Mouse (Mus musculus): Measurements from ENCODE around the gene Olfr109. TPM values are rescaled to one million over a fixed set of nuclear protein-coding genes. Genes with fewer than 3 reads are reported as not detected.

Olfr109 gene
- polyA plus RNA-seq (2012; fragmentation: generic; extraction: Trizol): not detected

GRCm38 (mm10) chr17:37458616-37459015 lies at the start of gene Olfr109:
TSS of gene Olfr109 (plus strand) at chr17:37458916.
- no peak within 1 kb of the TSS for H3K4me2 ChIP-seq (ENCODE audit: low read depth)

GRCm38 (mm10) chr17:37413380-37413779 lies 45.3 kb upstream of the Olfr109 start:
- TF ChIP-seq TCF3 (IDR thresholded peaks at IDR 0.05; ENCODE audit: insufficient read length, low read depth) (no peak), MYOG (IDR thresholded peaks at IDR 0.05; ENCODE audit: control insufficient read depth in 1 of 3, insufficient read depth in 1 of 3, insufficient read length in 2 of 3, low read depth in 2 of 3) (no peak), TCF12 (IDR thresholded peaks at IDR 0.05; ENCODE audit: insufficient read depth, poor library complexity, severe bottlenecking) (no peak), SRF (IDR thresholded peaks at IDR 0.05; ENCODE audit: control insufficient read depth, insufficient read length, low read depth) (no peak), POLR2AphosphoS2 (IDR thresholded peaks at IDR 0.05; ENCODE audit: insufficient read length, low read depth) (no peak), MAX (IDR thresholded peaks at IDR 0.05; ENCODE audit: low read depth) (no peak), CEBPB (IDR thresholded peaks at IDR 0.05; ENCODE audit: insufficient read depth, poor library complexity, severe bottlenecking) (no peak), USF1 (IDR thresholded peaks at IDR 0.05; ENCODE audit: low read depth) (no peak), REST (IDR thresholded peaks at IDR 0.05; ENCODE audit: insufficient read depth, insufficient read length) (no peak), POLR2A (IDR thresholded peaks at IDR 0.05; ENCODE audit: insufficient read length, low read depth) (no peak), E2F4 (IDR thresholded peaks at IDR 0.05; ENCODE audit: insufficient read depth) (no peak), MYOD1 (IDR thresholded peaks at IDR 0.05; ENCODE audit: control insufficient read depth in 1 of 3, insufficient read length in 2 of 3, low read depth in 2 of 3) (no peak)
- no peak overlapping the region for H3K4me3 ChIP-seq
- H3ac ChIP-seq (ENCODE audit: control insufficient read depth, insufficient read length): no peak overlapping the region
- no peaks in the 10 kb centered on the region for H3K36me3 ChIP-seq (ENCODE audit: control insufficient read depth, insufficient read depth)
- H3K79me2 ChIP-seq (ENCODE audit: control insufficient read depth, insufficient read depth): no peaks in the 10 kb centered on the region
- H3K27me3 ChIP-seq (ENCODE audit: control insufficient read depth, insufficient read depth, insufficient read length): no peaks in the 10 kb centered on the region
- no peak overlapping the region for H3K4me2 ChIP-seq (ENCODE audit: low read depth)

More at GRCm38 (mm10) chr17:37458616-37459015, at the start of gene Olfr109:
- Histone ChIP-seq H3K36me3 (ENCODE audit: control insufficient read depth, insufficient read depth) (no peaks in the 10 kb centered on the region), H3K27me3 (ENCODE audit: control insufficient read depth, insufficient read depth, insufficient read length) (no peaks in the 10 kb centered on the region), H3K4me3 (no peak within 1 kb of the TSS), H3ac (ENCODE audit: control insufficient read depth, insufficient read length) (no peak within 1 kb of the TSS), H3K79me2 (ENCODE audit: control insufficient read depth, insufficient read depth) (no peaks in the 10 kb centered on the region)
- TF ChIP-seq MYOG (IDR thresholded peaks at IDR 0.05; ENCODE audit: control insufficient read depth in 1 of 3, insufficient read depth in 1 of 3, insufficient read length in 2 of 3, low read depth in 2 of 3) (no peak), POLR2A (IDR thresholded peaks at IDR 0.05; ENCODE audit: insufficient read length, low read depth) (no peak), TCF3 (IDR thresholded peaks at IDR 0.05; ENCODE audit: insufficient read length, low read depth) (no peak), MYOD1 (IDR thresholded peaks at IDR 0.05; ENCODE audit: control insufficient read depth in 1 of 3, insufficient read length in 2 of 3, low read depth in 2 of 3) (no peak), E2F4 (IDR thresholded peaks at IDR 0.05; ENCODE audit: insufficient read depth) (no peak)

- no peak within 1 kb of the TSS for H3K4me2 ChIP-seq (ENCODE audit: low read depth)
- TF ChIP-seq TCF12 (IDR thresholded peaks at IDR 0.05; ENCODE audit: insufficient read depth, poor library complexity, severe bottlenecking): no peak
- no peak for TF ChIP-seq SRF (IDR thresholded peaks at IDR 0.05; ENCODE audit: control insufficient read depth, insufficient read length, low read depth)
- TF ChIP-seq MYOD1 (IDR thresholded peaks at IDR 0.05; ENCODE audit: control insufficient read depth in 1 of 3, insufficient read length in 2 of 3, low read depth in 2 of 3): no peak
- no peak for TF ChIP-seq USF1 (IDR thresholded peaks at IDR 0.05; ENCODE audit: low read depth)
- TF ChIP-seq POLR2AphosphoS2 (IDR thresholded peaks at IDR 0.05; ENCODE audit: insufficient read length, low read depth): no peak
- TF ChIP-seq MAX (IDR thresholded peaks at IDR 0.05; ENCODE audit: low read depth): no peak
- TF ChIP-seq MYOG (IDR thresholded peaks at IDR 0.05; ENCODE audit: control insufficient read depth in 1 of 3, insufficient read depth in 1 of 3, insufficient read length in 2 of 3, low read depth in 2 of 3): no peak
- TF ChIP-seq CEBPB (IDR thresholded peaks at IDR 0.05; ENCODE audit: insufficient read depth, poor library complexity, severe bottlenecking): no peak
- no peak for TF ChIP-seq REST (IDR thresholded peaks at IDR 0.05; ENCODE audit: insufficient read depth, insufficient read length)
- TF ChIP-seq TCF3 (IDR thresholded peaks at IDR 0.05; ENCODE audit: insufficient read length, low read depth): no peak
- no peak for TF ChIP-seq POLR2A (IDR thresholded peaks at IDR 0.05; ENCODE audit: insufficient read length, low read depth)
- no peak for TF ChIP-seq E2F4 (IDR thresholded peaks at IDR 0.05; ENCODE audit: insufficient read depth)
- no peaks in the 10 kb centered on the region for H3K27me3 ChIP-seq (ENCODE audit: control insufficient read depth, insufficient read depth, insufficient read length)
- H3K79me2 ChIP-seq (ENCODE audit: control insufficient read depth, insufficient read depth): no peaks in the 10 kb centered on the region
- no peaks in the 10 kb centered on the region for H3K36me3 ChIP-seq (ENCODE audit: control insufficient read depth, insufficient read depth)
- H3ac ChIP-seq (ENCODE audit: control insufficient read depth, insufficient read length): no peak within 1 kb of the TSS
- H3K4me3 ChIP-seq: no peak within 1 kb of the TSS
These were observed 13.5 kb upstream of the Olfr109 start, which contains the start of gene Olfr108 for GRCm38 (mm10) chr17:37445180-37445579. TSS of gene Olfr108 (plus strand) at chr17:37445480.

- TF ChIP-seq POLR2AphosphoS2 (IDR thresholded peaks at IDR 0.05; ENCODE audit: insufficient read length, low read depth): no peak
- no peak for TF ChIP-seq E2F4 (IDR thresholded peaks at IDR 0.05; ENCODE audit: insufficient read depth)
- TF ChIP-seq MYOD1 (IDR thresholded peaks at IDR 0.05; ENCODE audit: control insufficient read depth in 1 of 3, insufficient read length in 2 of 3, low read depth in 2 of 3): no peak
- TF ChIP-seq POLR2A (IDR thresholded peaks at IDR 0.05; ENCODE audit: insufficient read length, low read depth): no peak
- no peak for TF ChIP-seq TCF12 (IDR thresholded peaks at IDR 0.05; ENCODE audit: insufficient read depth, poor library complexity, severe bottlenecking)
- TF ChIP-seq SRF (IDR thresholded peaks at IDR 0.05; ENCODE audit: control insufficient read depth, insufficient read length, low read depth): no peak
- TF ChIP-seq REST (IDR thresholded peaks at IDR 0.05; ENCODE audit: insufficient read depth, insufficient read length): no peak
- no peak for TF ChIP-seq CEBPB (IDR thresholded peaks at IDR 0.05; ENCODE audit: insufficient read depth, poor library complexity, severe bottlenecking)
- TF ChIP-seq MAX (IDR thresholded peaks at IDR 0.05; ENCODE audit: low read depth): no peak
- no peak for TF ChIP-seq MYOG (IDR thresholded peaks at IDR 0.05; ENCODE audit: control insufficient read depth in 1 of 3, insufficient read depth in 1 of 3, insufficient read length in 2 of 3, low read depth in 2 of 3)
- no peak for TF ChIP-seq USF1 (IDR thresholded peaks at IDR 0.05; ENCODE audit: low read depth)
- TF ChIP-seq TCF3 (IDR thresholded peaks at IDR 0.05; ENCODE audit: insufficient read length, low read depth): no peak
- Histone ChIP-seq H3ac (ENCODE audit: control insufficient read depth, insufficient read length) (no peak within 1 kb of the TSS), H3K27me3 (ENCODE audit: control insufficient read depth, insufficient read depth, insufficient read length) (no peaks in the 10 kb centered on the region), H3K4me2 (ENCODE audit: low read depth) (no peak within 1 kb of the TSS), H3K4me3 (no peak within 1 kb of the TSS), H3K79me2 (ENCODE audit: control insufficient read depth, insufficient read depth) (no peaks in the 10 kb centered on the region), H3K36me3 (ENCODE audit: control insufficient read depth, insufficient read depth) (no peaks in the 10 kb centered on the region)
These were observed 24.7 kb downstream of the Olfr109 start, which contains the start of gene H2-M2 for GRCm38 (mm10) chr17:37483452-37483851. TSS of gene H2-M2 (minus strand) at chr17:37483552.
